Mouse (Mus musculus) small intestine, adult 2 months (tissue): ENCODE data around the gene Dnttip2.

Experiments used
- CTCF ChIP-seq: fragments of 200-500 bp; IDR thresholded peaks from 2 replicates; pipeline ENCODE4 v1.5.1; 2012; ENCODE audit warnings: low read depth, mild to moderate bottlenecking, control low read depth, inconsistent platforms, low read length, moderate library complexity, mixed read lengths; ENCODE audit not compliant: insufficient replicate concordance, insufficient read length; ENCODE audit errors: extremely low read depth
- POLR2A ChIP-seq: fragments of 200-500 bp; IDR thresholded peaks from 2 replicates; pipeline ENCODE4 v1.6.1; 2012; ENCODE audit warnings: low read depth, mild to moderate bottlenecking, control low read depth, inconsistent platforms, low read length, moderate library complexity

- no peak for TF ChIP-seq POLR2A
- no peak for TF ChIP-seq CTCF
These were observed 27.0 kb upstream of the Dnttip2 start for GRCm38 (mm10) chr3:122246986-122247767.
